Mouse (Mus musculus) MEL (cell line): ENCODE data around the gene Cnih3.

Source experiments
- CHD2 ChIP-seq: IDR thresholded peaks from 2 replicates; pipeline ENCODE4 v1.6.1; 2011; ENCODE audit warnings: low read length, improper control_type of control experiment
- CTCF ChIP-seq, 3 experiments: IDR thresholded peaks in 2 of 3; conservative IDR thresholded peaks in 1 of 3; 2 replicates each; pipeline ENCODE4 v1.5.1; 2011 to 2012; ENCODE audit warnings: low read length in 3 of 3, low read depth in 2 of 3, mild to moderate bottlenecking in 2 of 3, improper control_type of control experiment in 1 of 3, inconsistent platforms in 1 of 3, mixed read lengths in 1 of 3, moderate library complexity in 1 of 3; ENCODE audit not compliant: control insufficient read depth in 1 of 3, insufficient read depth in 1 of 3, poor library complexity in 1 of 3, severe bottlenecking in 1 of 3
- E2F4 ChIP-seq: IDR thresholded peaks from 2 replicates; pipeline ENCODE4 v1.6.1; 2011; ENCODE audit warnings: low read depth, low read length, improper control_type of control experiment, borderline replicate concordance
- EP300 ChIP-seq, 2 experiments: IDR thresholded peaks; 2 replicates each; pipeline ENCODE4 v1.6.1; 2011; ENCODE audit warnings: improper control_type of control experiment in 2 of 2, low read length in 2 of 2, low read depth in 1 of 2, mild to moderate bottlenecking in 1 of 2
- POLR2A ChIP-seq, 2 experiments: IDR thresholded peaks; 2 replicates each; pipeline ENCODE4 v1.6.1; 2011 to 2012; ENCODE audit warnings: low read length in 2 of 2, mild to moderate bottlenecking in 2 of 2, control low read depth in 1 of 2, improper control_type of control experiment in 1 of 2, low read depth in 1 of 2, moderate library complexity in 1 of 2; ENCODE audit not compliant: control insufficient read depth in 1 of 2, insufficient read depth in 1 of 2, poor library complexity in 1 of 2
- SMC3 ChIP-seq: IDR thresholded peaks from 2 replicates; pipeline ENCODE4 v1.6.1; 2011; ENCODE audit warnings: low read depth, low read length, improper control_type of control experiment
- TCF12 ChIP-seq: IDR thresholded peaks from 2 replicates; pipeline ENCODE4 v1.6.1; 2014; ENCODE audit warnings: low read depth, mild to moderate bottlenecking, inconsistent platforms, low read length, improper control_type of control experiment, moderate library complexity
- USF1 ChIP-seq: IDR thresholded peaks from 2 replicates; pipeline ENCODE4 v1.6.1; 2014; ENCODE audit warnings: low read depth, mild to moderate bottlenecking, inconsistent platforms, low read length, improper control_type of control experiment, moderate library complexity

DNA sequence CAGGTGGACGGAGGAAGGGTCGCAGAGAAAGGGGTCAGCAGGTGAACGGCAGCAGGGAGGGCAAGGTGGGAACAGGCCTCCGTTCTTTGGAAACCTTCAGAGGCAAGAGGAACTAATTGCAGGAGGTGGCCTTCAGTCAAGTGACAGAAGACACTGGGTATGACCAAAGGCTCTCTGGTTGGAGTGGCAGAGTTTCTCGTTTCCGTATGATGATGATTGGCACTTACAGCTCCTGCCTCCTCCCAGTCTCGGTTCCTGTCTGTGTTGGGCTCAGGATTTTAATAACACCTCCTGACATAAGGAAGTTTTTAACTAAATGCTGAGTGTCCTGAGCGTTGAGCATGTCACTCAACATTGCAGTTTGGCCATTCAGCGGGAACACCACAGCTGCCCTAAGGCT lies 57.3 kb downstream of the Cnih3 start:
- no peak for TF ChIP-seq E2F4
- no peak for TF ChIP-seq TCF12
- no peak for TF ChIP-seq POLR2A (IDR thresholded peaks at IDR 0.05; ENCODE audit: control insufficient read depth in 1 of 2, insufficient read depth in 1 of 2, low read depth in 1 of 2, low read length in 2 of 2, poor library complexity in 1 of 2)
- TF ChIP-seq CTCF (IDR thresholded peaks at IDR 0.05 in 2 of 3, conservative IDR thresholded peaks at IDR 0.05 in 1 of 3; ENCODE audit: control insufficient read depth in 1 of 3, insufficient read depth in 1 of 3, low read depth in 2 of 3, low read length in 3 of 3, poor library complexity in 1 of 3, severe bottlenecking in 1 of 3) = no peak
- no peak for TF ChIP-seq SMC3
- TF ChIP-seq CHD2 = no peak
- TF ChIP-seq USF1 = no peak
- no peak for TF ChIP-seq EP300 (IDR thresholded peaks at IDR 0.05; ENCODE audit: low read depth in 1 of 2, low read length in 2 of 2)
